In genomic region chr17:85932360-85933132, GRCm38 (mm10) we compare ENCODE assay signal across 17 mouse cellular contexts.
DNase-seq lines count a peak whose midpoint lies in the region; ATAC-seq and TF ChIP-seq lines count a peak whose summit lies in the region.
"Had no signal": no experiment of that assay in that cellular context is flagged by ENCODE, and none has a peak within 500 bp of the region (broad histone marks: within the 10 kb centered on the region; RNA-seq: fewer than 3 reads in every experiment).

No protein-coding gene starts in this region.

- H3K27ac ChIP-seq in stomach, embryonic 14.5 days (ENCODE audit: low read length): no peak overlapping the region
- H3K27ac ChIP-seq in stomach, postnatal 0 days (replicated peaks): no peak overlapping the region
- H3K27ac ChIP-seq: heart, embryonic 13.5 days; hindbrain, embryonic 10.5 days; intestine, embryonic 15.5 days; neural tube, embryonic 15.5 days had no signal

- ATAC-seq in stomach, embryonic 14.5 days (ENCODE audit: insufficient number of reproducible peaks, insufficient read depth, low FRiP score, low read depth): 0 out of 2 replicates have a peak, but pooled peaks have one; percentile 21
- no peak for ATAC-seq in stomach, postnatal 0 days (ENCODE audit: low FRiP score, low TSS enrichment)
- ATAC-seq: intestine, embryonic 15.5 days had no signal

- no peak for TF ChIP-seq EP300 in stomach, postnatal 0 days (optimal IDR thresholded peaks at IDR 0.05)

- H3K4me3 ChIP-seq in stomach, embryonic 14.5 days (ENCODE audit: low read depth, low read length): no peak overlapping the region
- no peak overlapping the region for H3K4me3 ChIP-seq in stomach, postnatal 0 days (ENCODE audit: low read depth, low read length)
- H3K4me3 ChIP-seq: heart, embryonic 13.5 days; hindbrain, embryonic 10.5 days; intestine, embryonic 15.5 days; neural tube, embryonic 15.5 days had no signal

- H3K27me3 ChIP-seq in stomach, embryonic 14.5 days (ENCODE audit: control insufficient read depth, insufficient read depth, low read length): no peaks in the 10 kb centered on the region
- H3K27me3 ChIP-seq in stomach, postnatal 0 days (ENCODE audit: control insufficient read depth, insufficient read depth, low read length): no peaks in the 10 kb centered on the region
- H3K27me3 ChIP-seq: CH12.LX; intestine, embryonic 15.5 days had no signal

- H3K36me3 ChIP-seq in stomach, embryonic 14.5 days (ENCODE audit: control insufficient read depth, insufficient read depth, low read length): no peaks in the 10 kb centered on the region
- H3K36me3 ChIP-seq in stomach, postnatal 0 days (ENCODE audit: control insufficient read depth, insufficient read depth, low read length): no peaks in the 10 kb centered on the region
- H3K36me3 ChIP-seq: heart, embryonic 13.5 days; hindbrain, embryonic 10.5 days; intestine, embryonic 15.5 days; neural tube, embryonic 15.5 days had no signal

- peaks cover 4% of the 10 kb centered on the region; the same call in 1 of the 2 replicates for H3K4me1 ChIP-seq in stomach, embryonic 14.5 days (ENCODE audit: control insufficient read depth, insufficient read depth, low read length)
- no peaks in the 10 kb centered on the region for H3K4me1 ChIP-seq in stomach, postnatal 0 days (replicated peaks; ENCODE audit: control insufficient read depth, insufficient read depth)
- H3K4me1 ChIP-seq: heart, embryonic 13.5 days; intestine, embryonic 15.5 days had no signal

- H3K9me3 ChIP-seq in stomach, embryonic 14.5 days (ENCODE audit: control insufficient read depth, low read depth, low read length): no peaks in the 10 kb centered on the region
- no peaks in the 10 kb centered on the region for H3K9me3 ChIP-seq in stomach, postnatal 0 days (ENCODE audit: control insufficient read depth, low read length)
- H3K9me3 ChIP-seq: intestine, embryonic 15.5 days; neural tube, embryonic 15.5 days had no signal

- 68% methylated on average over 30 of the region's 30 CpGs for WGBS in stomach, embryonic 14.5 days
- 75% methylated on average over 30 of the region's 30 CpGs for WGBS in stomach, postnatal 0 days

- DNase-seq in embryo, embryonic 10 days (ENCODE audit: low spot score): peak; percentile 20
- DNase-seq in embryo, embryonic 9.5 days (ENCODE audit: extremely low spot score): no peak
- DNase-seq in stomach, postnatal 0 days (ENCODE audit: low spot score): no peak
- DNase-seq in forelimb bud, embryonic 11.5 days (ENCODE audit: low read depth, low spot score): peak; percentile 89
- no peak for DNase-seq in frontal cortex, postnatal 36 days (ENCODE audit: low spot score in 2 of 2)
- no peak for DNase-seq in spleen, postnatal 4 days (ENCODE audit: low spot score in 2 of 2)
- no peak for DNase-seq in ovary, postnatal 14 days (ENCODE audit: low spot score)
- DNase-seq: adrenal gland, postnatal 14 days; cerebellum, adult 9-11 months; lung, adult 2 months; right cerebral cortex, adult 18-20 months had no signal

- H3K4me2 ChIP-seq in stomach, embryonic 14.5 days (replicated peaks; ENCODE audit: low read depth, low read length): no peak overlapping the region
- H3K4me2 ChIP-seq in stomach, postnatal 0 days (replicated peaks; ENCODE audit: low read depth): no peak overlapping the region
- H3K4me2 ChIP-seq: heart, embryonic 13.5 days; intestine, embryonic 15.5 days; neural tube, embryonic 15.5 days had no signal

- no peak for TF ChIP-seq CTCF in stomach, postnatal 0 days (IDR thresholded peaks at IDR 0.05; ENCODE audit: low read depth)

- no peak overlapping the region for H3K9ac ChIP-seq in stomach, embryonic 14.5 days (replicated peaks; ENCODE audit: low read depth, low read length)
- no peak overlapping the region for H3K9ac ChIP-seq in stomach, postnatal 0 days (ENCODE audit: low read length)
- H3K9ac ChIP-seq: heart, embryonic 13.5 days; intestine, embryonic 15.5 days; neural tube, embryonic 15.5 days had no signal

Comparison
In these comparisons a context has a peak if more than half of its experiments do, and no peak if none do; other contexts are left out.
1. DNase-seq: peak in embryo, embryonic 10 days (single experiment) and forelimb bud, embryonic 11.5 days (single experiment); none in embryo, embryonic 9.5 days (single experiment), stomach, postnatal 0 days (single experiment), frontal cortex, postnatal 36 days (0 of 2), spleen, postnatal 4 days (0 of 2) and ovary, postnatal 14 days (single experiment).